Mouse (Mus musculus) CD4-positive, CD25-positive, alpha-beta regulatory T cell, adult 4 months (primary cell): ENCODE results near the gene Cd36. TPM values are rescaled to one million over a fixed set of nuclear protein-coding genes. Genes with fewer than 3 reads are reported as not detected.
"Not testable (repeated sequence)": the region's sequence is repeated elsewhere in the genome, so short reads cannot be mapped to it uniquely, and the experiment has no call there.

Source experiments
- ATAC-seq: one replicate; pipeline ENCODE4 v1.8.0; 2017
- polyA plus RNA-seq, 2 experiments: library from polyadenylated mRNA; unstranded; fragments of 100-300 nt; shearing (Covaris generic); gene quantifications; one replicate each; pipeline ENCODE4 v1.2.1; 2017

The Cd36 gene
- polyA plus RNA-seq: under 1 TPM in 1 of 2 experiments, not detected in 1; 0.24 TPM

GRCm38 (mm10) chr5:17888598-17888997 lies at the start of gene Cd36:
Cd36 (minus strand) TSS chr5:17888801.
- no peak for ATAC-seq

DNA sequence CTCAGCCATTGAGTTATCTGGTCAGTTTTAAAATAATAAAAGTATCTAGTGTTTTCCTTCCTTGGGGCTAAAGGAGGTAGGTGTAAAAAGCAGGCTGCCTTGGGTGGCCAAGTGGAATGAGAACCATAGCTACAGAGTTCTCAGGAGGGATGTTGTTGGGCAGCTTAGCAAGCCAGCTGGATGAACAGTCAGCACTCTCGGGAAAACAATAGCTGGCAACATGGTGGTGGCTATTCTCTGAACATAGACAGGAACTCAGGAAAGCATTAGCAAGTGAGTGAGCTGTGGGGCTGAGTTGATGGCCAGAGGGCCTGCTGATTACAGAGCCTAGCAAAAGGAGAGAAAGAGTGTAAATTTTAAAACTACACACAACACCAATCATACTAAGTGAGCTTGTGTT lies 45.9 kb upstream of the Cd36 start:
- ATAC-seq: no peak

- not testable (repeated sequence) for ATAC-seq
Measured at GRCm38 (mm10) chr5:17931588-17931987, 43.0 kb upstream of the Cd36 start.

- no peak for ATAC-seq
Measured at GRCm38 (mm10) chr5:17929006-17929567, 40.5 kb upstream of the Cd36 start.

- no peak for ATAC-seq
Measured at GRCm38 (mm10) chr5:17928471-17928870, 39.9 kb upstream of the Cd36 start.

DNA sequence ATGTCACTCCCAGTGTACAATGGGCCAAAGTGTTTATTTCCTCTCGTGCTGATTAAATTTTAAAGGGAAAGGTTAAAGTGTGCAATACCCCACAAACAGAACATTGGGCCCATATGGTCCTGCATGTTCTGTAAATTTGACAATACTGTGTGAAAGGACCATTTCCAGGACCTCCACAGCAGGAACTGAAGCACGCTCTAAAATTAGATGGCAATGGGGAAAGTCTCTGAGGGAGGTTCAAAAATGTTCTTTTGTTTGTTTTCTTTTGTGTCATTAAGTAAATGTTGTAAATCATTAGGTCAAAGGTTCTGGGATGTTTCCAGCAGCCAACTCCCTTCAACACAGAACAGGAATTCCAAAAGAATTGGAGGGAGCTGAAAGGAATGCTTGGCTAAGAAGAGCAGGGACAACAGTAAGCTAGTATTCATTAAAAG lies 35.5 kb upstream of the Cd36 start:
- ATAC-seq: no peak

DNA sequence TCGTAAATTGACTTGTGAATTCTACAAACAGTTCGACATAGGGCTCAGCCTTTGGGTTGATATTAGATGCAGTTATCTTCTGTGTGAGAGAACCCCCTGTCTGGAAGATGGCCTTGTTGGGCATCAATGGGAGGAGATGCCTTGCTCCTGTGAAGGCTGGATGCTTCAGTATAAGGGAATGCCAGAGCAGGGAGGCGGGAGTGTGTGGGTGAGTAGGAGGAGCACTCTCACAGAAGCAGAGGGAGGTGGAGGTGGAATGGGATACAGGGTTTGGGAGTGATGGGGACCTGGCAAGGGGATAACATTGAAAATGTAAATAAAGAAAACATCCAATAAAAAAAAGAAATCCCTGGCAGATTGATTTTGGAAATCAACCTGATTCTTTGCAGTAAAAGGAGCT lies 35.0 kb upstream of the Cd36 start:
- no peak for ATAC-seq

GRCm38 (mm10) chr5:17918966-17919365 lies 30.4 kb upstream of the Cd36 start:
- no peak for ATAC-seq

- ATAC-seq: no peak
Measured at GRCm38 (mm10) chr5:17904766-17905165, 16.2 kb upstream of the Cd36 start.

GRCm38 (mm10) chr5:17898948-17899347 lies 10.3 kb upstream of the Cd36 start:
- no peak for ATAC-seq

- not testable (repeated sequence) for ATAC-seq
Measured at GRCm38 (mm10) chr5:17897641-17898040, 9.0 kb upstream of the Cd36 start.

GRCm38 (mm10) chr5:17893577-17894172 lies 5.1 kb upstream of the Cd36 start:
- ATAC-seq: no peak

GRCm38 (mm10) chr5:17889291-17889690 lies 690 bp upstream of the Cd36 start:
- no peak for ATAC-seq

DNA sequence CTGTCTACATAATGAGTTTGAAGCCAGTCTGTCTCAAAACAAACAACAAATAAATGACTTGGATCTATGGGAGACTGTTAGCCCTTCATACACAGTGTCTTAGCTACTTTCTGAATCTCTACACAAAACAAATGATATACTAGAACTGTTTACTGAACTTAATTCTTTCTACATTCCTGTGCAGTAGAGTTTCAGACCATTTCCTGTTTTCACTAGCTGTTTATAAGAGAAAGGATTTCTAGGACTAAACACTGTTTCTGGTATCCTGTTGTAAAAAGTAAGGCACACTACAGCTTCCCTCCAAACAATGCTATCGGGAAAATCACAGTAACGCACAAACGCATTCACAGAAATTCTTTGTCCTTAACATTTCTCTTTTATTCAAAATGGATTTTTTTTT lies 2.2 kb downstream of the Cd36 start:
- no peak for ATAC-seq

GRCm38 (mm10) chr5:17883357-17883875 lies 5.2 kb downstream of the Cd36 start:
- no peak for ATAC-seq

- no peak for ATAC-seq
Measured at GRCm38 (mm10) chr5:17881542-17881896, 7.1 kb downstream of the Cd36 start.

DNA sequence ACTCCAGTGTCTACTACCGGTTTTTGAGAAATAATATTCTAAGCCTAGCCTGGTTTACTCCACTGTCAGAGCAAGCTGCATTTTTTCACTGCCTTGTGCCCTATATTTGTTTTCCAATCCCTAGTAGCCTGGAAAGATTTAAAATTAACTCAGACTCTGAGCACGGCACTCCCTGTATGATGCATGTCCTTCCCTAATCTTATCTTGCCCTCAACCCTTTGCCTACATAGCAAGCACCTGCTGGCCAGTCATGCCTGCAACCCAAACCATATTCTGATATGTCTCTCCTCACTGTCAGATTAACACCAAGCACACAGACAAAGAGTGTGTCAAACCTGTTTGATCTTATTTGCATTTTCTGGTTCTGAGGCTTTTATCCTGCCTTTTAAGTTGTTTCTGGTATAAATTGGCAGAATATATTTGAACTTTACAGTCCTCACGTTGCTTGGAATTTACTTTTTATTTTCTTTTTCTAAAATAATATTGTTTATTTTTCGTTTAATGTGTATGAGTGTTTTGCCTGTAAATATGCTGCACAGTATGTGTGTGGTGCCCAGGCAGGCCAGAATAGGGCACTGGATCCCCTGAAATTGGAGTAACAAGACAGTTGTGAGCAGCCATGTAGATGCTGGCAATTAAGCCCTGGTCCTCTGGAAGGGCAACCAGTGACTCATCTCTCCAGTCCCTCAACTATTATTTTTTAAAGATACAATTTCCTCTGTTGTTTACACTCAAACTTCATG lies 7.6 kb downstream of the Cd36 start:
- no peak for ATAC-seq

- ATAC-seq: no peak
Measured at GRCm38 (mm10) chr5:17879924-17880323, 8.7 kb downstream of the Cd36 start.

DNA sequence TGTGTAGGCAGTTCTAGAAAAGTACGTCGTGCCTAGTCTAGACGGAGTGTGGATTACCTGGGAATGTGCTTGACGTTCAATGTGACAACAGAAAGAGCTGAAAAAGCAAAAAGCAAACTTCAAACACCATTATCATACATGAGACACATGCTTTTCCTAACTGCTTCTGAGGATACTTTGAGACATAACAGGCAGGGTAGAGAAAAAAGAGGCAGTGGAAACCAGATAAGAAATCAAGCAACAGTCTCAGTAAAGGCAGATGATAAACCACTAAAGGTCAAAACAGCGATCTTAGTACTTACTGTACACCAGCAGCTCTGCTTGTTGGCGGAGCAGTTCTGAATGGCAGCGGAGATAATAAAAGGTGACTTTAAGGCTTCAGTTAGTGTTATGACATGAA lies 11.6 kb downstream of the Cd36 start:
- ATAC-seq: no peak

DNA sequence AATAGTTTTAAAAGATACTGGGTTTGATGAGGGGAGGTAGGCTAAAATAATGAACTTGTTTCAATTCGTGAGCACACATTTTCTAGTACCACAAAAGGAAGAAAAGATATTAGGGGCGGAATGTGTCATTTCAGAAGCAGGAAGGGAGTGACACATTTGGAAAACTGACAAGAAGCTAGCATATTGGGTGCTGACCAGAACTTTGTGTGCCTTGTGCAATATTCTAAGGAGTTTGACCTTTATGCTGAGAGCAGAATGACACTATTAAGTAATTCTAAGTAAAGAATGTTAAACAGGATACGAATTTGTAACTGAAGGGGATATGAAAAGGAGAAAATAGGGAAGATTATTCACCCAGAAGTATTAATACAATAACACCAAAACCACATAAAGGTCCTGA lies 12.0 kb downstream of the Cd36 start:
- no peak for ATAC-seq

DNA sequence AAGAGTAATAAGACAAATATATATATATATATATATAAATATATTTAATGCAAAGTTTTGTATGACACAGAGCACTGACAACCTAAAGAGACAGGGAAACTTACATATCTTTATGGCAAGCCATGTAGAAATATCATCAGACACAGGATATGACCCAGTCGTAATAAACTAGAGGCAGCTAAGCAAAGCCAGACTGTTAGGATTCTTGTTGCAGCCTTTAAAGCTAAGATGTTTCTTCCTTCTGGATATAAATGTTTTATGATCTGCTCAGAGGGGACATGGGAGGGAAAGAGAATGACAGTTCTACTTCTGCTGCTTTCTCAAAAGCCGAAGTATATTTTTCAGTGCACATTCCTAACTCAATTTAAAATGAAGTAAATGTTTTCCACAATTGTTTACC lies 14.3 kb downstream of the Cd36 start:
- ATAC-seq: no peak

DNA sequence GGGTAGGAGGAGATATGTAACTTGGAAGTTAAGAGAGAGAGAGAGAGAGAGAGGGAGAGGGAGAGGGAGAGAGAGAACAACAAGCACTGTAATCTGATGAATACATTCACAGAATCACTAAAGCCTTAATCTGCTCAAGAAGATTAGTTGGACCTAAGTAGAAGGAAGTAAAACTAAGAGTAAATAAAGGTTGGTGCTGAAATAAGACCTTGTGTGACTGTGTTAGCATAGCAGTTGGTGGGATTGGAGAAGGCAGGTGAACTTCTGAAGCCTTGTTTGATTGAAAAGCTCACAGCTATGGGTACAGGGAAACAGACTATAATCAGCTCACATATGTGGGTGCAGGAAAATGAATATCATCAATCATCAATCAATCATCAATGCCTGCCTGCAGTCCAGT lies 23.2 kb downstream of the Cd36 start:
- ATAC-seq: no peak

- ATAC-seq: no peak
Measured at GRCm38 (mm10) chr5:17863085-17863484, 25.5 kb downstream of the Cd36 start.

- no peak for ATAC-seq
Measured at GRCm38 (mm10) chr5:17858399-17858798, 30.2 kb downstream of the Cd36 start.
